Mouse (Mus musculus) megakaryocyte, embryonic 14.5 days (primary cell): Measurements from ENCODE around the gene Fam81b.

Experiments used
- FLI1 ChIP-seq: IDR thresholded peaks from 2 replicates; pipeline ENCODE4 v1.6.1; 2012; ENCODE audit warnings: low read length, inconsistent platforms, mixed read lengths
- GATA1 ChIP-seq: IDR thresholded peaks from 3 replicates; pipeline ENCODE4 v1.6.1; 2012; ENCODE audit warnings: mixed read lengths, low read length, inconsistent platforms, borderline replicate concordance

DNA sequence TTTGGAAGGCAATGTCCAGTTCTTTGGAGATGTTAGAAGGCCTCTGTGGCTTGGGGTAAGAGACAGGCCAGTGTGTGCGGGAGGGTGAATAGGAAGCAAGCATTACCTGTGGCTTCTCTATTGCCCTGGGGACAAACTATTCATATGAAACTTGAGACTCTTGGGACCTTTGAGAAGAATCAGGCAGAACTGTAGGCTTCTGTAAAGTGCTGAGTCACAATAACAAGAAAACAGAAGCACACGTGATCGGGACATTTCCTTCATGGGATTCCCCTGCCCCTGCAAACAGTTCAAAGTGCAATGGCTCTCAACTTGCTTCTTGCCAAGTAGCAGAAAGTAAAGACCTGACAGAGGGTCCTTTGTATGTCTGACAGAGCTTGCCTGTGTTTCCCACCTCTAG is 48.5 kb downstream of the Fam81b start:
- no peak for TF ChIP-seq GATA1
- no peak for TF ChIP-seq FLI1
